Mouse (Mus musculus): ENCODE measurements around the gene Ssbp2.

DNA sequence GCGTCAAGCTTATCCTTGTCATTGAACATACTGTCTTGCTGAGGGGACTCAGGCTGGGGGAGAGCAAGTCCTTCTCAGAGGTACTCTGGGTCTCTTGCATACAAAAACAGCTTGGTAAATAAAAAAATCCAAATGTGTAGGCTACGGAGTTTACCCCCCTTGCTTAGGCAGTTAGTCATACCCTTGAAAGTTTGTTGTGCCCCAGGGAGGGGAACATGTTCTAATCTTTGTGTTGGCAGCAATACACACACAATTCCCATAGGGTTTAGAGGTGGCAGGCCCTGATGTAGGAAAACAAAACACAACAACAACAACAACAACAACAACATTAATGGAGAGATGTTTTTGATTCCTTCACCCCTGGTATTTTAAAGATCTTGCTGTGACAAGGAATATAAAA is 2.3 kb downstream of the Ssbp2 start:
- no peak for TF ChIP-seq CTCF (conservative IDR thresholded peaks at IDR 0.05; ENCODE audit: insufficient read depth, insufficient read length, low read depth, low read length)
- no peak for TF ChIP-seq POLR2A (IDR thresholded peaks at IDR 0.05; ENCODE audit: low read depth, low read length)

Data from kidney, adult 2 months (tissue).